Mouse (Mus musculus) small intestine, adult 2 months (tissue): Measurements from ENCODE around the gene Trmt1l. TPM values are rescaled to one million over a fixed set of nuclear protein-coding genes. Genes with fewer than 3 reads are reported as not detected.

Source experiments
- H3K27ac ChIP-seq: fragments of 200-500 bp; 2 replicates; pipeline ENCODE4 v1.5.1; 2012; ENCODE audit warnings: low read depth, low read length, control low read depth, inconsistent platforms; ENCODE audit not compliant: insufficient read depth
- H3K27me3 ChIP-seq: fragments of 200-500 bp; 2 replicates; pipeline ENCODE4 v1.6.1; 2012; ENCODE audit warnings: mild to moderate bottlenecking, moderate library complexity, low read length, inconsistent platforms; ENCODE audit not compliant: control insufficient read depth, insufficient read depth
- H3K36me3 ChIP-seq: fragments of 200-500 bp; 2 replicates; pipeline ENCODE4 v1.6.1; 2012; ENCODE audit warnings: mild to moderate bottlenecking, low read length, control low read depth, inconsistent platforms; ENCODE audit not compliant: control insufficient read depth, insufficient read depth
- H3K4me1 ChIP-seq: fragments of 200-500 bp; 2 replicates; pipeline ENCODE4 v1.6.1; 2012; ENCODE audit warnings: low read length, inconsistent platforms, mixed read lengths; ENCODE audit not compliant: control insufficient read depth, insufficient read depth, insufficient read length
- H3K4me3 ChIP-seq: fragments of 200-500 bp; 2 replicates; pipeline ENCODE4 v1.5.1; 2012; ENCODE audit warnings: low read depth, mild to moderate bottlenecking, control low read depth, inconsistent platforms, low read length, moderate library complexity
- CTCF ChIP-seq: fragments of 200-500 bp; IDR thresholded peaks from 2 replicates; pipeline ENCODE4 v1.5.1; 2012; ENCODE audit warnings: low read depth, mild to moderate bottlenecking, control low read depth, inconsistent platforms, low read length, moderate library complexity, mixed read lengths; ENCODE audit not compliant: insufficient replicate concordance, insufficient read length; ENCODE audit errors: extremely low read depth
- POLR2A ChIP-seq: fragments of 200-500 bp; IDR thresholded peaks from 2 replicates; pipeline ENCODE4 v1.6.1; 2012; ENCODE audit warnings: low read depth, mild to moderate bottlenecking, control low read depth, inconsistent platforms, low read length, moderate library complexity
- WGBS: fragments of 180-500 bp; shearing (Covaris S2); methylation state at CpG from one replicate; pipeline ENCODE4 v1.1.7; 2018; 5-methylcytosine and 5-hydroxymethylcytosine counted together
- polyA plus RNA-seq: library from polyadenylated mRNA; depleted of rRNA; stranded (reverse); fragments of >200 nt; gene quantifications from 2 replicates; pipeline ENCODE4 v1.2.3, GENCODE M21; 2012; rRNA removed

The Trmt1l gene
- polyA plus RNA-seq, result 8.5 and 15.7 TPM in 2 replicates

DNA sequence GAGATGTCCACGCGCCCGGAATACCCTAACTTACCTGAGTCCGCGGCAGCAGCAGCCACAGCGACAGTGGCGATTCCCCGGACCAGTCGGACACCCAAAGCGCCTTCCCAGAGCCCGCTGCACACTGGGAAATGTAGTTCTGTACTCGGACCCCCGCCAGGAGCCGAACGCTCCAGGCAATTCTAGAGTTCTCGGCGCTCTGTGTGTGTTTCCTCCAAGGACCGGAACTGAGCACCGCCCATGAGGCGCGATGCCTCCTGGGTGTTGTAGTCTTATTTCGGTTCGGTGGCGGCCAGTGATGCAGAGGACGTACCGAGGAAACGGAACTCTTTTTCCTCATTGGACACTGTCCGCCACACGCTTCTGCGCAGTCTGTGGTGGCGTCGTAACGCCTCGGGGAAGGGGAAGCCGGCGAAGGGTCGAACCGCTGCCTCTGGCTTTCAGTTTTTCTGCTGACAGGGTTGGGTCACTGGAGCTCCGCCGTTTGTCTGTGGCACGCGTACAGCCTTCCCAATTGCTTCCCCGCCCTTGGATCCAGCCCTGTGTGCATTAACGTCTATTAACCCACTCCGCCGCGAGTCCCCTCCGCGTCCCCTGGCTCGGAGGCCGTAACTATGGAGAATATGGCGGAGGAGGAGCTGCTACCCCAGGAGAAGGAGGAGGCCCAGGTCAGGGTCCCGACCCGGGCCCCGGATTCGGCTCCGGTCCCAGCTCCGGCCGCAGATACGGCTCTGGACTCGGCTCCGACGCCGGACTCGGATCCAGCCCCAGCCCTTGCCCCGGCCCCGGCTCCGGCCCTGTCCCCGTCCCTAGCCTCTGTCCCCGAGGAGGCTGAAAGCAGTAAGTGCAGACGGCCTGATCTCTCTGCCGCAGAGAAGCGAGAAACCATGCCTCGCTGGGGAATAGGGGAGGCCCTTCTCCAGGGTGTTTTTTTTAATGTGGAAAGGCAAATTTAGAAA is at the start of gene Trmt1l, which contains the start of gene Swt1:
TSS of gene Trmt1l (plus strand) at position 280 of the 959 bp plus-strand sequence.
TSS of gene Swt1 (minus strand) at position 193 of the 959 bp plus-strand sequence.
- Histone ChIP-seq H3K4me1 (no peaks in the 10 kb centered on the region), H3K27me3 (no peaks in the 10 kb centered on the region), H3K27ac (peak within 1 kb of the TSS; percentile 94), H3K4me3 (peak within 1 kb of the TSS; percentile 71), H3K36me3 (peaks cover 10% of the 10 kb centered on the region)
- WGBS, result under 1% methylated on average over 74 of the region's 74 CpGs
- peak; percentile 84 for TF ChIP-seq POLR2A
- 0 out of 2 replicates have a peak, but pooled peaks have one; percentile 3 for TF ChIP-seq CTCF

DNA sequence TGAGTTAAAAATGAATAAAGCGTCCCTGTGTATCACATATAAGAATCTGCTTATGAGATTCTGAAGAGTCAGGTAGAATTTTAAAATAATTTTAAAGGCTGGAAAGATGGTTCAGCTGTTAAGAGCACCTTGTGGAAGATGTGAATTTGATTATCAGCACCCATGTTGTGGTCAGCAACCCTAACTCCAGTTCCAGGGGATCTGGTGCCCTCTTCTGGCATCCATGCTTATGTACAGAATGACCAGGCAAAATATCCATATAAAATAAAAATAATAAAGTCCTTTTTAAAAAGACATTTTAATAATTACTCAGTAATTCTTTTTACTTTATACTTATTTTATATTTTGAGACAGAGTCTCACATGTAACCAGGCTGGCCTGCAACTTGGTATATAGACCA is 38.3 kb upstream of the Trmt1l start:
- no peaks in the 10 kb centered on the region for H3K27me3 ChIP-seq
- no peak overlapping the region for H3K4me3 ChIP-seq
- no peaks in the 10 kb centered on the region for H3K4me1 ChIP-seq
- no peak overlapping the region for H3K27ac ChIP-seq
- WGBS, result 100% methylated on average over 1 of the region's 1 CpGs
- TF ChIP-seq CTCF (no peak), POLR2A (no peak)
- H3K36me3 ChIP-seq, result peaks cover 33% of the 10 kb centered on the region

DNA sequence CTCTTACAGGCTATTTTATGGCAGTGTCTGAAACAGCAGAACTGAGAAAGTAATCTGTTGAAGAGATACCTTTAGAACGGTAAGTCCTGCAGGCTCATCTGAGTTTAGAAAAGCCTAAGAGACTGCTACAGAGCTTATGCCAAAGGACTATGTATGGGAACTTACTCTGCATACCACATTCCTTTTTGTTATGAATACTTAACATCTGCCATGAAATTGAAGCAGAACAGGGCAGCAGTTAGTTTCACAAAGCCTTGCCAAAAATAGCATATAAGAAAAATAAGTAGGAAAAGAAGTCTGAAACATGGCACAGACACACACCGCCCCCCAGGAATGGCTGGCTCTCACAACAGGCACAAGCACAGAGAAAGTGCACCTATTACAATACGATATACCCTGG is 18.5 kb upstream of the Trmt1l start:
- Histone ChIP-seq H3K4me1 (no peaks in the 10 kb centered on the region), H3K27me3 (no peaks in the 10 kb centered on the region), H3K27ac (no peak overlapping the region), H3K36me3 (peaks cover 29% of the 10 kb centered on the region), H3K4me3 (no peak overlapping the region)
- 95% methylated on average over 3 of the region's 3 CpGs for WGBS
- TF ChIP-seq POLR2A (no peak), CTCF (no peak)

DNA sequence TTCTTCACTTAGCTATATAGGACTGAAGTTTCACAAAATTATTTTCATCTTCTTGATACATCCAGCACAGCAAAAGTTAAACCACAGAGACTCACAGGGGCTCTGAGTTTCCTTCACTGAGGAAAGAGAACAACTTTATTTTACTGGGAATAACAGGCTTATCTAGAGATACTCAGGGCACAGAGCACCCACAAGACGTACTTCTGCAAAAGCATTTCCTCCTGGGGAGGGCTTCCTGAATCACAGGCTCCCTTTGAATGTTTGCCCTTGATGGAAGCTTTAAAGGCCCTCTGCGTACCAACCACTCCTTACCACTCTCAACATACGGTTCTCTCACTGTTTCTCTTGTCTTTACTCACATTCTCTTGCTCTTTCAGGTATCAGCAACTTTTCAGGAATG is 6.2 kb upstream of the Trmt1l start:
- Histone ChIP-seq H3K4me3 (no peak overlapping the region), H3K27ac (no peak overlapping the region), H3K4me1 (no peaks in the 10 kb centered on the region), H3K36me3 (peaks cover 23% of the 10 kb centered on the region), H3K27me3 (no peaks in the 10 kb centered on the region)
- TF ChIP-seq CTCF, result no peak
- 45% methylated on average over 3 of the region's 3 CpGs for WGBS

DNA sequence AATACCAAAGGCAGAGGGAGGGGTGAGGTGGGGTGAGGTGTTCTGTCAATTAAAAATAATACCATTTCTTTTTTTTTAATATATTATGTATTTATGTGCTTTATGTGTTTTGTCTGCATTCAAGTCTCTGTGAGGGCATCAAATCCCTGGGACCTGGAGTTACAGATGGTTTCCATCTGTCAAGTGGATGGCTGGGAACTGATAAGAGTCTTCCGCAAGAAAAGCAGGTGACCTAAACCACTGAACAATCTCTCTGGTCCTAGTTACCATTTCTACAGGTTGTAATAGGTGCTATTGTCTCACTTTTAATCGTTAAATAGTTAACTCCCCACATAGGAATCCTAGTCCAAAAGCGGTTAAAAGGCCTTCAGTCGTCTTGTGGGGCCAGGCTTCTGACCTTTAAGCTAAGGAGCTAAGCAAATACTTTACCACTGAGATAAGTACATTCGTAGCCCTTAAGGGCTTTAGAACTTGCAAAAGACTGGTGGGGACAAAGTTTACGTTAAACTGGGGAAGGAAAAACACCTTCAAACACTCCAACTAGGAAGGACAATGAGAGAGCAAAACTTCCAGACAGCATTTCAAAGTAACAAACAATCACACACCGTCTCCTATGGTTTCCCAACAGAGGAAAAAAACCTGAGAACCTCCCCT is 1.3 kb upstream of the Trmt1l start:
- Histone ChIP-seq H3K4me1 (no peaks in the 10 kb centered on the region), H3K27me3 (no peaks in the 10 kb centered on the region), H3K4me3 (peak overlapping the region; percentile 22; the same call in 1 of the 2 replicates), H3K36me3 (peaks cover 5% of the 10 kb centered on the region), H3K27ac (peak overlapping the region; percentile 28)
- TF ChIP-seq CTCF (no peak), POLR2A (no peak)
- 11% methylated on average over 7 of the region's 7 CpGs for WGBS

DNA sequence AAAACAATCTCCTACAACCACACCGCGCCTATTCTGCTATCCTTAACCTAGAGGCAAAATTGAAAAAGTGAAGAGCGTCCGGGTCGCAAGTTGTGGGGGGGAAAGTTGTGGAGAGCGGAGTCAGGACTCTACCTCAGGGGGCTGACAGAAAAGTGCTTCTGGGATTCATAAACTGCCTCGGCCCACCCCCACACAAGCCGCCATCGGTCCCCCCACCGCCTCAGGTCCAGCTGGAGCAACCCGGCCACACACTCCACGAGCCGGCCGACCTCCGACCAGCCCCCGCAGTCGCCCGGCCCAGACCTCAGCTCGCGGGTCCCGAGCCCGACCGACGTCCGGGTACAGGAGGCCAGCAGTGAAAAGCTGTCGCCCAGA is 467 bp upstream of the Trmt1l start:
- Histone ChIP-seq H3K4me1 (no peaks in the 10 kb centered on the region), H3K27ac (peak overlapping the region; percentile 28; the same call in 1 of the 2 replicates), H3K27me3 (no peaks in the 10 kb centered on the region), H3K36me3 (peaks cover 6% of the 10 kb centered on the region; the same call in 1 of the 2 replicates), H3K4me3 (peak overlapping the region; percentile 71)
- no peak for TF ChIP-seq POLR2A
- no peak for TF ChIP-seq CTCF
- under 1% methylated on average over 26 of the region's 26 CpGs for WGBS

DNA sequence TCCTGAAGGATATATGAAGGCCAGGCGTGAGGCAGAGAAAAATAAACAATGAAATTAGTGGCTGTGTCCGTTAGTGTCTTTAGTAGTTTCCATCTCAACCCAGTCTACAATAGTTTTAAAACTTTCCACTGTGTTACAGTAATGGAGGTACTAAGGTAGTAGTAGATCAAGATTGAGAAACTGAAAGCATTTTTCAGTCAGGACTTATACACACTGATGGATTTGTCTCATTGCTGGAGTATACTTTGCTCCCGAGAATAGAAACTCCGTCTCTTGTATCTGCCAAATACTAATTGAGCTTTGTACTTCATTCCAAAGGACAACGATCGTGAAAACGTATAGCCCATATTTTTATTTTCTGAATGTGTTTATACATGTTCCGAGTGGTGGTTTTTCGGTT is 974 bp downstream of the Trmt1l start:
- WGBS, result 9% methylated on average over 9 of the region's 9 CpGs
- Histone ChIP-seq H3K4me3 (peak overlapping the region; percentile 71), H3K4me1 (no peaks in the 10 kb centered on the region), H3K27me3 (no peaks in the 10 kb centered on the region), H3K27ac (peak overlapping the region; percentile 94), H3K36me3 (peaks cover 16% of the 10 kb centered on the region)
- TF ChIP-seq CTCF, result no peak
- TF ChIP-seq POLR2A, result no peak
